Mouse (Mus musculus) c-Kit-negative CD71-positive TER-119-positive erythroid progenitor cells, embryonic 14.5 days (primary cell): ENCODE data around the gene Pik3r1.
A peak's percentile ranks its signal among the peaks of the same experiment; 100 is the strongest.

ENCODE experiments used
- DNase-seq: peaks from one replicate; pipeline ENCODE4 v3.0.0-alpha.2; 2013; ENCODE audit warnings: low read depth, low spot score

Pik3r1 gene

DNA sequence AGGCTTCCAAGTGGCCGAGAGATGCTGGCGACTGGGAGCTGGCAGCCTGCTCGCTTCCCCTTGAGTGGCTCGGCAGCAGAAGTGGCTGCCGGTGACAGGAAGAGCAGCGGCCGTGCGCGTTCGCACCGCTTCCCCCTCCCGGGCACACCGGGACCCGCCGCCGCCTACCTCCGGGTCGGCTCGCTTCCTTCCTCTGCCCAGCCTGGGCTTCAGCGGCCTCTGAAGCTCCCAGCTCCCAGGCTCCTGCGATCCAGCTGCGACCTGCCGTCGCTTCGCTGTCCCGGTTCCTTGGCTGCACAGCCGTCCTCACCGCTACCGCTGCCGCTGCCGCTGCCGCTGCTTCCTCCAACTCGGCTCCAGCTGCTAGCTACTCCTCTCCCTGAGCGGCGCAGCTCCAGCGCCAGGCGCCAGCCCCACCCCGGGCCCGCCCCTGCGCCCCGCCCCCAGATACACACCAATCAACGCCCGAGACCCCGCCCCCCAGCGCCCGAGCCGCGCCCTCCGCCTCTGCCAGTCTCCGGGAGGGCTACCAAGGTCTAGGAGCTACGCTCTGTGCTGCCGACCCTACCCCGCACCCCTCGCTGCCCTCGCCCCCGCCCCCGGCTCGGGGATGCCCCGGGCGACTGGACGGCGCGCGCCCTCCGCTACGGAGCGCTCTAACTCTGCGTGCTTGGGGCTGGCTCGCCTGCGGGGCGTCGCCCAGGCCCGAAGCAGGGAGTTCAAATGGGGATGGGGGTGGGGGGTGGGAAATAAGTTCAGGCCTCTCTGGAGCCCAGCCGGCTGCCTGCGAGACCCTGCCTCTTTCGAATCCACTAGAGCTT is at the start of gene Pik3r1:
Gene Pik3r1 (minus strand): TSS at position 409 of the 821 bp plus-strand sequence.
- peak; percentile 86 for DNase-seq

GRCm38 (mm10) chr13:101813267-101813900 is 45.4 kb upstream of the Pik3r1 start:
- no peak for DNase-seq

DNA sequence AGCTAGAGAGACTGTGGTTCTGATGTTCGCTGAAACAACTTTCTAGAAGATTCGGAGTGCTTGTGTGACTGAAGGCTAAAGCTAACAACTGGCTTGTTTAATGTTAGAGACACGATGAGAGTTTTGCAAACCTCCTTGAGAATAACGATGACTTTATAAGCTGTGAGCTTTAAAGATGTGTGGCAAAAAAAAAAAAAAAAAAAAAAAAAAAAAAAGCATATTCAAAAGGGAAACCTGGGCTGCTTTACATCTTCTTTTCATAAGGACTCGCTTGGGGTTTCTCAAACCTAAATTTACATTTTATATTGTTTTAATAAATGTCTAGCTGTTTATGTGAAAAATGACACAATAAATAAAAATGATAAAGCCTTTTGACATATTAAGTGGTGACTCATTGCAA is 44.3 kb upstream of the Pik3r1 start:
- DNase-seq = no peak

DNA sequence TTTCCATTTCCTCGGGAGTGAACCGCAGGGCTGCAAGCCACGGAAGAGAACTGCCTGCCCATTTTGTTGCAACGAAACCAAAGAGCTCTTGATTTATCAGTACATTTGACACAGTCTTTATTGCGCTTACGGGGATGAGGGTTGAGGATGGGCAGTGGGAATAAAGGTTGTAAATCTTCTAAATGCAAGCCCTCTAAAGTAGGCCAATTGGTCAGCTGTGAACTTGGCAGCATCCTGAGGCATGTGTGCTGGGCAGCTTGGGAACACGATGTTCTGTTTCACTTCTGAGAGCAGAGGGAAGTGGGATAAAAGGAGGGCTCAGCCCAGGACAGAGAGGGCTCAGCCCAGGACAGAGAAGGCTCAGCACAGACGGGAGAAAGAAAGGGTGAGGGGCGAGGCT is 43.9 kb upstream of the Pik3r1 start:
- DNase-seq = no peak

- no peak for DNase-seq
These were observed 42.6 kb upstream of the Pik3r1 start for GRCm38 (mm10) chr13:101810667-101811066.

- no peak for DNase-seq
These were observed 41.8 kb upstream of the Pik3r1 start for GRCm38 (mm10) chr13:101809796-101810195.

DNA sequence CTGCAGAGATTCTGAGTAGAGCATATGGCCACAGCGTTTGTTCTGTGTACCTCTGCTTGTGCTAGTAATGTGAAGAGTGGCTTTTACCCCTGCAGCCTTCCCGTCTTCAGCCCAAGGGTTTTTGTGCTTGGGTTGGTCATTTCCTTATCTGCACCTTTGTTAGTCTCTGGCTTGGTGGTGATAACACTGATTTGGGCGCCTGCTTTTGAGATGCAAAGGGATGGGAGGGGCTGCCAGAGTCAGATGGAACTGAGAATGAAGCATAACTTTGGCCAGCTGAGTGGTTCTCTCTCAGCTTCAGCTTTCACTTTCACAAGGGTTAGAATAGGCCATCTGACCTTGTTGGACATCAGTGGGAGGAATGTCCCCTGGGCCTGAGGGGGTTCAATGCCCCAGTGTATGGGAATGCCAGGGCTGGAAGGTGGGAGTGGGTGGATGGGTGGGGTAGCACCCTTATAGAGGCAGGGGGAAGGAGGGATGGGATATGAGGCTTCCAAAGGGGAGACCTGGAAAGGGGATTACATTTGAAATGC is 37.6 kb upstream of the Pik3r1 start:
- DNase-seq = no peak

DNA sequence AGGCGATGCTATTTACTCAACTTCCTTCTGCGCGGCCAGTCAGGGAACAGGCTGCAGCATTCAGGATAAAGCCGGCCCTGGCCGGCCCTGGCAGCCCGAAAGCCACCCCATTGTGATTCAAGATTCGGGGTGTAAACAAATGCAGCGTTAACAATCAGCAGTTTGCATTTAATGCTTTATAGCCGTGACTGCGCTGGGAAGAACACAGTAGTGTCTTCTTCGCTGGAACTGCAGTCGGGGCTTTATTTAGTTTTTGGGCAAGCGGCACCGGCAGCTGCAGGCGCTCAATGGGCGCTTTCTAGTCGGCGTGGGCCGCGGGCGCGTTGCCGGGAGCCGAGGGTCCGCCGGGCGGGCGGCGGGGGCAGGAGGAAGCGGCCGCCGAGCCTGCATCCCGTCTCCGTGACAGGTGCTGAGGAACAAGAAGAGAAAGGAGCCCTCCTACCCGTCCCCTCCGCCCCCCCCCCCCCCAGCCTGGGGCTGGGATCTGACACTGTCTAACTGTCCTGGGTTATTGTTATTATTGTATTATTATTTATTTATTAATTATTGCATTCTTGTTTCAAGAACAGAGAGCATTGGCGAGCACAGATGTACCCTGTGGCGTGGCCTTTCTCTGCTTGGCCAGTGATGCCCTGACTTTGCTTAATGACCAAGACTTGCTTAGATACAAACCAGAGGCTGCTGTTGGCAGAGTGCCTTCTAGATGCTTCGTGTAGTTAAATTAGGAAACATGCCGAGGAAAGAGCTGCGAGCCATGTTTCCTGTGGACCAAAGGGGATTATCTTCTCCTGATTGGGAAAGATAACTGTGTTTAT is 33.6 kb upstream of the Pik3r1 start:
- DNase-seq = no peak

- no peak for DNase-seq
These were observed 32.9 kb upstream of the Pik3r1 start for GRCm38 (mm10) chr13:101800833-101801371.

- DNase-seq = no peak
These were observed 32.1 kb upstream of the Pik3r1 start for GRCm38 (mm10) chr13:101800021-101800596.

GRCm38 (mm10) chr13:101799318-101799717 is 31.3 kb upstream of the Pik3r1 start:
- DNase-seq = no peak

GRCm38 (mm10) chr13:101798522-101798921 is 30.5 kb upstream of the Pik3r1 start:
- no peak for DNase-seq

DNA sequence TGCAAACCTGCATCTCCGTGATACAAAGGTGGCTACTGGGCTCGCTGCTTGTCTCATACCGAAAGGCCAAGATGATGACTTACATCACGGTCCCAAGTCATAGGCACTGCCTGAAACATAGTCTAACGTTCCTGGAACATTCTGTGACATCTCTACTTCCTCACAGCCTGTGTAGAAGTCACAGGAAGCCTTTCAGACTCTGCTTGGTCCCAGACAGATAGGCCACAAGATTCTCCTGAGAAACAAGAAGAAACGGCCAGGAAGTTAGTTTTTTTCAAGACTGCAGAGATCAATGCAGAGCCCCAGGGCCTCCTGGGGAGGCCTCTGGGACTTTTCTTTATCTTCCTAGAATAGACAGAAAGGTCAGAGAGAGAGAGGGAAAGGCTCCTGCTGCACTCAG is 29.0 kb upstream of the Pik3r1 start:
- no peak for DNase-seq

- no peak for DNase-seq
These were observed 17.7 kb upstream of the Pik3r1 start for GRCm38 (mm10) chr13:101785705-101786104.

- DNase-seq = no peak
These were observed 16.8 kb upstream of the Pik3r1 start for GRCm38 (mm10) chr13:101784651-101785289.

GRCm38 (mm10) chr13:101779011-101779410 is 11.0 kb upstream of the Pik3r1 start:
- DNase-seq = no peak

DNA sequence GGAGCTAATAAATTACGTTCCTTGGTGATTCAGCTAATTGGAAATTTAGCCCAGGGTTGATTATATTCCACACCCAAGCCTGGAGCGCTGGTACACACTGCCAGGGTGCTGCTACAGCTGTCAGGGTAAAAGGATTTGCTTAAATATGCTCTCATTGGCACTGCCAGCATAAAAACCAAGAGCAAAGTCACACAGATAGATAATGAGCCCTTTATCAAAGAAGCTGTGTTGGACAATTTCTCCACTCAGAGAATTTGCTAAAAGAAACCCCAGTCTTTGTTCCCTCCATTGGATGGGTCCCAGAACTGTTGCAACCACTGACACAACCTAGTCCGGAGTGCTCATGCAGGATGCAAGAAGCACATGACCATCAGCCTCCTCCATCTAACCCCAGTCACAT is 9.8 kb upstream of the Pik3r1 start:
- no peak for DNase-seq

DNA sequence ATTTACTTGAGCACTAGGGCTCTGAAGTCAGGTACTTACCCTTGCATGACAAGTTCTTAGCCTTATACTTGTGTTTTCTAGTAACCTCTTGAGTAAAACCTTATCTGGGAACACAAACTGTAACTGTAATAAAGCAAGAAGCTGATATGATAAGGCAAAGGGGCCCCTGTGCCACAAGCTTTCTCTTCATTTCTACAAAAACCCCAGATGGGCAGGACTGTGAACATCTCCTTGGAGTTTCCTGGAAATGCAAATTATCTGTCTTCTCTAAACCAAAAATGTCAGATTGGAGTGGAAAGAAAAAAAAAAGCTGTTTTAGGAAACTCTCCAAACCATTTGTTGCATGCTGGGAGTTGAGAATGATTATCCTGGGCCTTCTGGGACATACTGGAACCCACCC is 3.1 kb upstream of the Pik3r1 start:
- DNase-seq = no peak

DNA sequence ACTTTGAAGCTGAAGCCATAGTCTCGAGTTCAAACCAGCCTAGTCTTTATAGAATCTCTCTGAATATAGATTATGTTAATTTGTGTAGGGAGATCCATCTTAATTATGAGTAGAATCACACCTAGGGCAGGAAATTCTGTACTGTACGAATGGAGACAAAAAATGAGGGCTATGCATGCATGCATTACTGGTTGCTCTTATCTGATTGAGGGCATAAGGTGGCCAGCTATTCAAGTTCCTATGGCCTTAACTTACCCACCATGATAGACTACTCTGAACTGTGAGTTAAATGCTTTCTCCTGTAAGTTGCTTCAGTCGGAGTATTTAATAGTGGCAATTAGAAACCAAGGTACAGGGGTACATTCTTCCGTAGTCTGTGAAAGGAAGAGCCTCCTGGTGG is 1.9 kb upstream of the Pik3r1 start:
- no peak for DNase-seq

- DNase-seq = no peak
These were observed 594 bp upstream of the Pik3r1 start for GRCm38 (mm10) chr13:101768630-101768991.
